In the genomic region with DNA sequence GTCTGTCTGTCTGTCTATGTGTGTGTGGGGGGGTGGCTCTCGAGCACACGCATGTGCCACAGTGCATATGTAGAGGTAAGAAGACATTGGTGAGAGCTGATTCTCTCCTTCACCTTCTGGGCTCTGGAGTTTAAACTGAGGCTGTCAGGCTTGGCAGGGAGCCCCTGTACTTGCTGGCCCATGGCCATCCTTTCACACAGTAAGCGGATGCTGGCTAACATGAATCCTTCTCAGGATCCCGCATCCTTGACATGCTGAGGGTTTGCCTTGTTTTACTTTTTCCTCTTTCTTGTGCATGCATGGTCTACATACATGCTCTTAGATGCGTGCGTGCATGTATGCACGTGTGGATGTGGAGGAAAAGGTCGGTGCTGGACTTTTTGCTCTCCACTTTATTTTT, we compare ENCODE assay signal across 10 mouse cellular contexts. TPM values are rescaled to one million over a fixed set of nuclear protein-coding genes. Genes with fewer than 3 reads are reported as not detected.
DNase-seq lines count a peak whose midpoint lies in the region; ATAC-seq and TF ChIP-seq lines count a peak whose summit lies in the region.
"Had no signal": no experiment of that assay in that cellular context is flagged by ENCODE, and none has a peak within 500 bp of the region (broad histone marks: within the 10 kb centered on the region; RNA-seq: fewer than 3 reads in every experiment).

No protein-coding gene starts in this region.

- H3K27ac ChIP-seq in gastrocnemius, adult 2 months = no peak overlapping the region
- H3K27ac ChIP-seq: midbrain, embryonic 12.5 days had no signal

- intact Hi-C loops in gastrocnemius, adult 2 months (cut with DNase I) = no loop called here

- peaks cover 78% of the 10 kb centered on the region for H3K36me3 ChIP-seq in megakaryocyte, embryonic 14.5 days (replicated peaks; ENCODE audit: low read length)
- H3K36me3 ChIP-seq: midbrain, embryonic 12.5 days had no signal

- no peak for ATAC-seq in megakaryocyte, adult 5-6 weeks (ENCODE audit: poor library complexity, severe bottlenecking)

- TF ChIP-seq CTCF in gastrocnemius, adult 2 months (IDR thresholded peaks at IDR 0.05) = no peak

- peak; percentile 66 for DNase-seq in gastrocnemius, adult 2 months
- DNase-seq in gastrocnemius, postnatal 25 days = no peak
- DNase-seq in frontal cortex, postnatal 14 days (ENCODE audit: low spot score in 2 of 2) = peak; percentile 30 to 42
- DNase-seq in lung, postnatal 4 days = peak; percentile 23 to 34
- DNase-seq in urinary bladder, postnatal 10 days (ENCODE audit: low spot score) = no peak
- no peak for DNase-seq in thymus, adult 18-20 months

- no peaks in the 10 kb centered on the region for H3K27me3 ChIP-seq in megakaryocyte, embryonic 14.5 days (replicated peaks)
- H3K27me3 ChIP-seq: midbrain, embryonic 12.5 days had no signal

- H3K9me3 ChIP-seq in megakaryocyte, embryonic 14.5 days = no peaks in the 10 kb centered on the region
- H3K9me3 ChIP-seq: midbrain, embryonic 12.5 days had no signal

- no peak overlapping the region for H3K4me3 ChIP-seq in gastrocnemius, adult 2 months
- H3K4me3 ChIP-seq in megakaryocyte, embryonic 14.5 days (replicated peaks) = peak overlapping the region; percentile 84
- H3K4me3 ChIP-seq: midbrain, embryonic 12.5 days had no signal

- H3K4me1 ChIP-seq in megakaryocyte, embryonic 14.5 days = peaks cover 96% of the 10 kb centered on the region
- H3K4me1 ChIP-seq: midbrain, embryonic 12.5 days had no signal

RNA-seq across cellular contexts. Expression of a gene that starts 3.2 kb away (rescaled TPM):
- not detected for total RNA-seq in gastrocnemius, adult 2 months (2021)
- total RNA-seq in gastrocnemius, postnatal 25 days (2021) = under 1 TPM in 1 of 2 experiments, not detected in 1; 0.23 TPM
- 538 and 669 TPM in 2 replicates for polyA plus RNA-seq in megakaryocyte, embryonic 14.5 days (2012; ENCODE audit: insufficient read depth, low replicate concordance)
- 0.29 and 0.39 TPM in 2 replicates for total RNA-seq in megakaryocyte, adult 5-6 weeks (2015)
- 0.40 TPM in 1 of 2 replicates, not detected in the other for total RNA-seq in megakaryocyte, adult 5-6 weeks (2017)

RNA-seq across cellular contexts. Expression of a gene that starts 16.8 kb away (rescaled TPM):
- total RNA-seq in gastrocnemius, adult 2 months (2021) = under 1 TPM in 1 of 2 experiments, not detected in 1; 0.15 TPM
- total RNA-seq in gastrocnemius, postnatal 25 days (2021) = under 1 TPM in 1 of 2 experiments, not detected in 1; 0.83 TPM
- polyA plus RNA-seq in megakaryocyte, embryonic 14.5 days (2012; ENCODE audit: insufficient read depth, low replicate concordance) = 45.6 and 176 TPM in 2 replicates
- total RNA-seq in megakaryocyte, adult 5-6 weeks (2015) = 50.6 and 58.3 TPM in 2 replicates
- 85.8 and 90.5 TPM in 2 replicates for total RNA-seq in megakaryocyte, adult 5-6 weeks (2017)
- total RNA-seq: common myeloid progenitor, adult 5-6 weeks had no signal

RNA-seq across cellular contexts. Expression of a gene that starts 46.7 kb away (rescaled TPM):
- total RNA-seq in gastrocnemius, adult 2 months (2021) = 1 to 10 TPM; 6.1 to 9.4 TPM
- 1 to 10 TPM; 6.9 TPM for total RNA-seq in gastrocnemius, postnatal 25 days (2021)
- 12.7 and 14.4 TPM in 2 replicates for polyA plus RNA-seq in megakaryocyte, embryonic 14.5 days (2012; ENCODE audit: insufficient read depth, low replicate concordance)
- 83.3 and 85.2 TPM in 2 replicates for total RNA-seq in megakaryocyte, adult 5-6 weeks (2015)
- 32.8 and 47.1 TPM in 2 replicates for total RNA-seq in megakaryocyte, adult 5-6 weeks (2017)

RNA-seq across cellular contexts. Expression of a gene that starts 46.8 kb away (rescaled TPM):
- 10 to 100 TPM; 11.1 to 12.4 TPM for total RNA-seq in gastrocnemius, adult 2 months (2021)
- total RNA-seq in gastrocnemius, postnatal 25 days (2021) = 1 to 10 TPM; 9.0 to 9.8 TPM
- 4.4 and 14.6 TPM in 2 replicates for polyA plus RNA-seq in megakaryocyte, embryonic 14.5 days (2012; ENCODE audit: insufficient read depth, low replicate concordance)
- 40.3 and 42.5 TPM in 2 replicates for total RNA-seq in megakaryocyte, adult 5-6 weeks (2015)
- 52.8 and 53.3 TPM in 2 replicates for total RNA-seq in megakaryocyte, adult 5-6 weeks (2017)

RNA-seq across cellular contexts. Expression of a gene that starts 47.0 kb away (rescaled TPM):
- total RNA-seq in gastrocnemius, adult 2 months (2021) = not detected
- not detected for total RNA-seq in gastrocnemius, postnatal 25 days (2021)
- 0.94 TPM in 1 of 2 replicates, not detected in the other for polyA plus RNA-seq in megakaryocyte, embryonic 14.5 days (2012; ENCODE audit: insufficient read depth, low replicate concordance)
- total RNA-seq in megakaryocyte, adult 5-6 weeks (2015) = 68.9 and 78.4 TPM in 2 replicates
- 34.0 and 39.6 TPM in 2 replicates for total RNA-seq in megakaryocyte, adult 5-6 weeks (2017)

Comparison
In these comparisons a context has a peak if more than half of its experiments do, and no peak if none do; other contexts are left out.
1. DNase-seq: peak in gastrocnemius, adult 2 months (single experiment), frontal cortex, postnatal 14 days (2 of 2) and lung, postnatal 4 days (2 of 2); none in gastrocnemius, postnatal 25 days (single experiment), urinary bladder, postnatal 10 days (single experiment) and thymus, adult 18-20 months (0 of 2).
2. RNA of a gene that starts 16.8 kb away (total RNA-seq): 50.6 to 90.5 TPM in megakaryocyte, adult 5-6 weeks; 0.83 TPM in gastrocnemius, postnatal 25 days and 0.15 TPM in gastrocnemius, adult 2 months; every median in the first group is over 10 times any median in the second.